Mouse (Mus musculus) frontal cortex, postnatal 36 days (tissue): Measurements from ENCODE around the gene Zfp523.

Experiments
- DNase-seq, 2 experiments: peaks; one replicate each; pipeline ENCODE4 v3.0.0; 2022; ENCODE audit warnings: low spot score in 2 of 2

The Zfp523 gene

DNA sequence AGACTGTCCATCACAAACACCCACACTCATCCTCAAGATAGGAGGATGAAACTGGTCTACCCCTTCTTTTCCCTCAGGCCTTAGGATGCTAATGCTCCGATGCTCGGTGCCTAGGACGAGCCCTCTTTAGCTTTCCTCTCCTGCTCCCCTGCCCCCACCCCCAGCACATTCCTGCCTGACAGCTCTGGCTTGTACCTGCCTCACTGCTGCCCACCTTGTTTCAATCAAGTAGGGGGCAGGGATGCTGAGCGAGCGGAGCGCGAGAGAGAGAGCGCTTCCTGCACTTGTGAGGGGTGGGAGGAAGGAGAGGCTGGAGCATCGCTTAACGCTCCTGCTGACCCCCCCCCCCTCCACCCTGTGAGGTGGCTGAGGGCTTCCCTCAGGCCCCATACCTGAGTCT is 16.6 kb upstream of the Zfp523 start:
- DNase-seq, result no peak

DNA sequence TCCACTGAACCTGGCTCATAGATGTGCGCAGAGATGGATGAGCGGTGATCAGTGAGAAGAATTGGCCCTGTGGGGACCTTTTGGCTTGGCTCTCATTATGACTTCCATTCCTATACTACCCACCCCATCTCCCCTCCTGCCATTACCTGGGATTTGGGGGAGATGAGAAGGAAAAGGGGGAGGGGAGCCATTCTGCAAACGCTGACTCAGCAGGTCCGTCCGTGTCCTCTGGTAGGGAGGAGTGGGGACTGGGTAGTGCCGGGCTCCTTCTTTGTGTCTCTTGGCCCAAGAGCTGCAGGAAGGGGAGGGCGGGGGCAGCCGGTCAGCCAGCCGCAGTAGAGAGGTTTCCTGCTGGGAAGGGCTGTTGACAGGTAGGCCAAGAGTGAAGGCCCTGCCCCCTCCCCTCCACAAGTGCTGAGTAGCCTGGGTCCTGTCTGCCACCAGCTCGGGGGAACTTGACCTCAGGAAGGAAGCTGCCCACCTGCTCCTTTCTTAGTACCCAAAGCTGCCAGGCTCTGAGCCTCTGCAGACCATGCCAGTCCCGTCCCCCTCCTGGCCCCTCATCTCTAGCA is 15.5 kb upstream of the Zfp523 start:
- DNase-seq, result no peak

DNA sequence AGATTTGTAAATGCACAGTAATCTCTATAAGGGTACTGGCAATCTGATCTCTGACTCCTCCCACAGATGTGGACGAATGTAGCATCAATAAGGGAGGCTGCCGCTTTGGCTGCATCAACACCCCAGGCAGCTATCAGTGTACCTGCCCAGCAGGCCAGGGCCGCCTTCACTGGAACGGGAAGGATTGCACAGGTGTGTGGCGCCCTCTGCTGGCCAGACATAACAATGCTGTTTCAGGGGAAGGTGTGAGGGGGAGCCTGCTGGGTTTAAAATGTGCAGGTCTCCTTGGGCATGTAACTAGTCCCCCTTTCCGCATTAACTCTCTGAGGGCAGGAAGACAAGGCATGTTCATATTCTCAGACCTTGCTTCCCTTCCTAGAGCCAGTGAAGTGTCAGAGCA is 13.3 kb upstream of the Zfp523 start:
- peak; percentile 77 to 84 for DNase-seq

DNA sequence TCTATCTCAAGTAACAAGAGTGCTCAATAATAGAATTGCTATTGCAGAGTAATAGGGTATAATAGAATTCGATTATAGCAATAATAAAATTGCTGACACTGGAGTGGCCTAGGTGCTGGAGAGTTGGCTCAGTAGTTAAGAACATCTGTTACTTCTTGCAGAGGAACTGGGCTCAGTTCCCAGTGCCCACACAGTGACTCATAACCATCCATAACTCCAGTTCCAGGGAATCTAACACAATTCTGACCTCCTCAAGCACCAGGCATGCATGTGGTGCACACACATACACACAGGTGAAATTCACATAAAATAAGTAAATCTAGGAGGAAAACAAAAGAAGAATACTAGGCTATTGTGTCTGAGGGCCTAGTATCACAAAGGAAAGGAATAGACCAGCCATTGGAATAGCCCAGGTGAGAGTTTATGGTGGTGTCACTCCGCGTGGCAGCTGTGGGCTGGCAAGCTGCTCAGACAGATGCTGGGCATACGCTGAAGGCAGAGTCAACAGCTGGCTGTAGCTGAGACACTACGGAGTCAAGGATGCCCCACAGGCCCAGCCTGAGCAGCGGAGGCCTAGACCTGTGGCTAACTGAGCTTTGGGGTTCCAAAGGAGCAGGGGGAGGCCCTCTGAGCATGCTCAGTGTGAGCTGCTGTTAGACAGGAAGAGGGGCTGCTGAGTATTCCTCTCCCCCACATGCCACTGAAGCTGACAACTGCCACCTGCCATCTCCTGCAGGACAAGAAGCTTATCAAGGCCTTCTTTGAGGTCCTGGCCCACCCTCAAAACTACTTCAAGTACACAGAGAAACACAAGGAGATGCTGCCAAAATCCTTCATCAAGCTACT is 6.2 kb upstream of the Zfp523 start:
- peak in 1 of 2 experiments; percentile 55 for DNase-seq

DNA sequence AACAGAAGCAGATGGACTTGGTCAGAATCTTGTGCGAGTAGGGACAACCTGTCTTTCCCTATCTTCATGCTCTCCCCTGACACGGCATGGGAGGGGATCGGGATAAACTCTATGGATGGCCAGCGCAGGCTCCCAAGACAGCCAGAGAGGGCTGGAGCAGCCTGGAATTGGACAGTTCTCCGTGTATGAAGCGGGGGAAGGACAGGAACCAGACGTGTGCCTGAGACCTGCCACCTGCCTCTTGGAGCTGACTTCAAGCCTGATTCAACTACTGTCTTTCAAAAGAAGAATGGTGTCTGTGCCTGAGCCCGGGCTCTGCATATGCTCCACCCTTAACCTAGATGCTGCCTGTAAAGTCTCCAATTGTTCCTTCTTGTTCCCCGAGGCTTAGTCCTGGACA is 4.2 kb upstream of the Zfp523 start:
- DNase-seq, result no peak

DNA sequence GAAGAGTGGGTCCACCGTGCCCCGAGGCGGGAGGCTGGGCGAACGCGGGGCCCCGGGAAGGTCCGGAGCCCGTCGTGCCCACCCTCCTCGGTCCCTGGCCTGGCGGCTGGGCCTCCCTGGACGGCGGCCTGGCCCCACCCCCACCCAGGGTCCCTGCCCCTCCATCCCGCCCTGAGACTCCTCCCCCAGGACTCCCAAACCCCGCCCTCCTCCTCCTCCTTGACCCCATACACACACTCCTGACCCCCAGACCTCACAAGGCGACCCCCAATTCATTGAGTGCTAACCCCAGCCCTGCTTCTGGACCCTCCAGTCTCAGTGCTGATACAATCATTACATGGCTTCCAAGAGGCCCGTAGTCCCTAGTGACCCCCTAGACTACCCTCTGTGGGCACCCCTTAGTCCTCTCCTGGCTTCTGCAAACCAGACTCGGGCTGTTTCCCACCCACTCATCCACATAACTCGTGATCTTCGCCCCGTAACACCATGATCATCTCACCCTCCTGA is 664 bp downstream of the Zfp523 start:
- DNase-seq, result no peak

DNA sequence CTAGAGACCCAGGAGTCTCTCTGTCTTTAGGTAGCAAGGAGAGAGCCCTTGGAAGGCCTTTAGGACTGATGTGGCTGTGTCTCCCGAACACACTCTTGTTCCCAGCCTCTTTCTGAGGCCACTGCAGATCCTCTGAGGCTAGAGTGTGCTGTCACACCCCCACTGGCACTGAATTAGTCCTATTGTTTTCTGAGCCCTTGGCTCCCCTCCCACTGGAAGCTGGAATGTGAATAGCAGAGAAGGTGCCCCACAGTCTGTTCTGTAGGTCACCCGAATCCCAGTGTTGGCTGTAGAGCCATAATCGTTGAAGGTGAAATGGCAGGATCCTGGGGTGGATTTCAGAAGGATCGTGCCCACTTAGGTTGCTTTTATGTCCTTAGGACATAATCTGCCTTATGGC is 3.4 kb downstream of the Zfp523 start:
- DNase-seq, result no peak

DNA sequence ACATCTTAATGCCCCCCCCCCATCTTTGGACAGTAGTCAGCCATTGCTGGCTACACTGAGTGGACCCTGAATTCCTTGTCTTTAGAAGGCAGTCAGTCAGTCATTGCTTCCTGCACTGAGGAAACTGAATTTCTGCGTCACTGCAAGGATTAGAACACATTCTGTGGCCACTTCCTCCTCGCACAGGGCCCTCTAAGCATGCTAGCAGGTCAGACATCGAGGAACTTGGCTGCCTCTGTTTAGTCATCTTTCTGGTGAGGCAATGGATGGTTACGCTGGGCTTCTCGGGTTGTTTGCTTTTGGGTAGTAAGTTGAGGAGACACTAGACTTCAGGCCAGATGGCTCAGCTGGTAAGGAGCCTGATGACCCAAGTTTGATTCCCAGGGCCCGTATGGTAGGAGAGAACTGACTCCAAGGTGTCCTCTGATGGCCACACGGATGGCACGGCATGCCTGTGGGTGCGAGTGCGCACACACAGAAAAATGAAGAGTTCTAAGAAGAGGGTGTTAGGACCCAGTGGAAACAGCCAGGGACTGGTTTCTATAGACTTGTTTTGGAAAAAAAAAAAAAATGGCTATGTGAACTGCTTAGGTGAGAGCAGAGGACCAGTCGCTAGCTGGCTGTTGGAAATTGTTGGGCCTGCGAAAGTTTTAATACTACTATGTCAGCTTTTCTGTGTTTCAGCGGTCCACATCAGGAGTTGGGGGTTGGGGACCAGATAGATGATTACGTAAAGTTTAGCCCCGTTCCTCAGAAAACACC is 4.0 kb downstream of the Zfp523 start:
- DNase-seq, result no peak

DNA sequence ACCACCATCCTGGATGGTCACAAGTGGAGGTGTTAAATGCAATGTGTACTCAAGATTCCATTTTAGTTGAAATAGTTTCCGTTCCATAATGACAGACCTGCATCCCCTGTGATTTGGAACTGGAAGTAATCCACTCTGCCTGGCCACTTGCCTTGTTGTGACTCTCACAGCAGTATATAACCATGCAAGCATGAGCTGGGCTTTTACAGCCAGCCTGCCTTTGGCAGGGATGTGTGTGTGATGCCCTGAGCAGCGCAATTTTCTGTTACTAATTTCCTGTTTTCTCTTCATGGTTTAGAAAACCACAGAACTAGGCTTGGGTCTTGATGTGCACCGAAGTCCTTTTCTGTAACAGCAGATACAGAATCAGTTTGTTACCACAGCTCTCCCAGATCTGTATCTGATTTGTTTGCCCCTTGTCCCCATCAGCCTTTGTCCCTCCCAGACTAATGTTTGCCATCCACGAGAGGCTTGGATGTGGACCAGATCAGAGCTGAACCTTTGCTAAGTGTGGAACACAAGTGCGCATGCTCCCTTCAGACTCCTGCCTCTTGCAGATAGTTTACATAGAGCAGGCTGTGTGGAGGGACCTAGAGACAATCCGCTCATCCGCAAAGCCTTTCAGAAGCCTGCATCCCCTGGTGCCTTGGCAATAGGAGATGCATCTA is 8.2 kb downstream of the Zfp523 start:
- DNase-seq, result no peak

DNA sequence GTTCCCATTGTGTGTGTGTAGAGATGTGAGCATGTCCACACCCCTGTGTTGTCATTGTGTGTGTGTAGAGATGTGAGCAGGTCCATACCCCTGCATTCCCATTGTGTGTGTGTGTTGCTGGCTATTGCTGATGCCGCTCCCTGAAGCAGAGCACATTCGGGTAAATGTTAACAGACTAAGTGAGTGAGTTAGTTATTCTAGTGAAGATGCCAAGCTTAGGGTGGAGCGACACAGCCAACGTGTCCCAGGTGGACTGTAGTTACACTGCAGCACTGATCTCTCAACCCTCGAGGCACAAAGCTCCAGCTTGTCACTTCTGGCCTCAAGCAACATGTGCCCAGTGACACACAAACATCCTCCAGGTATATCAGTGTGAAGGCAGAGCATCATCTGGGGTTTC is 11.4 kb downstream of the Zfp523 start:
- no peak for DNase-seq

DNA sequence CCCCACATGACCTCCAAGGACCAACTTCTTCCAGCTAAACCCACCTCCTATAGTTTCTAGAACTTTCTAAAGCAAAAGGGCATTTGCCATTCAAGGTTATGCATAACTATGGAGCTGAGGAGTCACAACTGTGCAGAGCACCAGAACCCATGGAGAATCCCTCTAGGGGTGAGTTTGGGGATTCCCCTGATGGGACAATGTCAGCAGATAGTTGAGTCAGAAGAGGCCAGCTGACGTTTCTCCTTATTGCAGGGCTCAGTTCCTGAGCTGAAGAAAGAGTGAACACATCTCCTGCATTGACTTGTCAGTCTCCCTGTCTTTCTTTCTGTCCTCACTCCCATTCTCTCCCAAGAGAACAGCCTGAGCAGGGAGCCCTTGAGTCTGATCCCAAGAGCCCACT is 15.8 kb downstream of the Zfp523 start:
- DNase-seq, result no peak

DNA sequence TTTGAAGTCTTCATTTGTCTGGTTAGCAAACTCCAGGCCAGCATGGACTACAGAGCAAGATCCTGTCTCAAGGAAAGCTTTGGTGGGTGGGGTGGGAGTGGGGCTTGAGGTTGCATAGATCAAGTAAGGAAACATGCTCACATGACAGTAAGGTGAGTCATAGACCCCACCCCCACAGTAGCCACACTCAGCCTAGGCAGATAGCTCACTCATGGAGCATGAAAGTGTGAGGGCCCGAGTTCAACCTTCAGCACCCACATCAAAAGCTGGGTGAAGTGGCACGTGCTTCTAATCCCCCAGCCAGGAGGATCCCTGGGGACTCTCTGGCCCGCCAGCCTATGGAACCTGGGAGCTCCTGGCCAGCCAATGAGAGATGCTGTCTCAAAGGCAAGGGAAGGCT is 16.6 kb downstream of the Zfp523 start:
- DNase-seq, result no peak

DNA sequence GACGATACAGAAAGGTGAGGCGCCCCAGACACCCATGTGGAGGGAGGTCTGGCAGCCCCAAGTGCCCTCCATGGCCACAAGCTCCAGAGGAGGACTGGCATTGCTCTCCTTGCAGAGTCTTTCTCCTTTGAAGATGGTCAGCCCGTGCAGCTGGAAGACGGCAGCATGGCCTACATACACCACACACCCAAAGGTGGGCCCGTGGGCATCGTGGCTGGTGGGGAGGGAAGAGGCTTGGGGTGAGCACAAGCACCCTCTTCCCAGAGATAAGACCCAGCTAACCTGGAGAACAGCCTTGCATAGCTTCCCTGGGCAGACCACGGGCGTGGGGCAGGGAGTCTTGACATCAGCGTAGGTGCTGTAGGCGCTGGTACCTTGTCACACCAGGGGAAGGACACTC is 18.1 kb downstream of the Zfp523 start:
- DNase-seq, result no peak

DNA sequence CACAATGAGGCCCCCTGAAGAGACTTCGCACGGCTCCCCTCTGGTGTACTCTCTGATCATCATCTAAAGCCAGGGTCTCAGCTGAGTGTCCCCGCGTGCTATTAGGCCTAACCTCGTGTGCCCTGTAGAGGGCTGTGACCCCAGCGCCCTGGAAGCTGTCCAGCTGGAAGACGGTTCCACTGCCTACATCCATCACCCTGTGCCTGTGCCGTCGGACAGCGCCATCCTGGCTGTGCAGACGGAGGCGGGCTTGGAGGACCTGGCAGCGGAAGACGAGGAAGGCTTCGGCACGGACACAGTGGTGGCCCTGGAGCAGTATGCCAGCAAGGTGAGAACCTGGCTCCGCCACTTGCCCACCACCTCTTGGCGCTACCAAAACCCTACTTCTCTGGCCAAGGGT is 20.7 kb downstream of the Zfp523 start:
- no peak for DNase-seq

DNA sequence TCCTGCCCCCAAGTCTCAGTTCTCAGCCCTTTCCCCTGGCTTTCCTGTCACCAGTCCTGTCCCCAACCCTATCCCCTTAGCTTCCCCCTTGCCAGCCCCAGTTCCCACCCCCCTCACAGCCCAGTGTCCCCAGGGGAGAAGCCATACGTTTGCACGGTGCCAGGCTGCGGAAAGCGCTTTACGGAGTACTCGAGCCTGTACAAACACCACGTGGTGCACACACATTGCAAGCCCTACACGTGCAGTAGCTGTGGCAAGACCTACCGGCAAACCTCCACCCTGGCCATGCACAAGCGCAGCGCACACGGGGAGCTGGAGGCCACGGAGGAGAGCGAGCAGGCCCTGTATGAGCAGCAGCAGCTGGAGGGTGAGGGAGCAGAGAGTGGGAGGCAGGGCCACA is 25.1 kb downstream of the Zfp523 start:
- no peak for DNase-seq

DNA sequence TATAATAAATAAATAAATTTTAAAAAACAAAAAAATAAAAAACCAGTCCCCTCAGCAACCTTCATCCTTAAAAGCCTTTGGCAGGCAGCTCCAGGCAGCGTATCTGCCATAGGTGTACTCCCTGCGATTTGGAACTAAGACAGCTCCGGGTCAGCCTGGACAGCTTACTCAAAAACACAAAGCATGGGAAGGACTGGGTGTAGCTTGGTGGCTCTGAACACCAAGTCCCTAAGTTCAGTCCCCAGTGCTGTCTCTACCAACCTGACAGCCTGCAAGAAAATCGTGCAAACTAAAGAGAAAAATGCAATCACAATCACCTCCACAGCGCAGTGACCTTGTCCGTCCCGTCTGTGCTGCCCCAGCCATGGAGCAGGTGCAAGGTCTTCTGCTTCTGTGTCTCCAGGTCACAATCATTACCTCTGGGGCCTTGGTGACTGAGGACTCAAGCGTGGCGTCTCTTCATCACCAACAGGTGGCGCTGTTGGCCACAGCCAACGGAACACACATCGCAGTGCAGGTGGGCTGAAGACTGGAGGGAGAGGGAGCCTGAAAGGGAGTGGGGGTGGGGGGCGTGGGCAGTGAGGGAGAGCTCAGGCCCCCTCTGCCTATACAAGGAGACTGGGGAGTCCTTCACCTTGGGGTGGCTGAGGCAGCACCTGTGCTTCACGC is 27.3 kb downstream of the Zfp523 start:
- peak; percentile 26 to 45 for DNase-seq

DNA sequence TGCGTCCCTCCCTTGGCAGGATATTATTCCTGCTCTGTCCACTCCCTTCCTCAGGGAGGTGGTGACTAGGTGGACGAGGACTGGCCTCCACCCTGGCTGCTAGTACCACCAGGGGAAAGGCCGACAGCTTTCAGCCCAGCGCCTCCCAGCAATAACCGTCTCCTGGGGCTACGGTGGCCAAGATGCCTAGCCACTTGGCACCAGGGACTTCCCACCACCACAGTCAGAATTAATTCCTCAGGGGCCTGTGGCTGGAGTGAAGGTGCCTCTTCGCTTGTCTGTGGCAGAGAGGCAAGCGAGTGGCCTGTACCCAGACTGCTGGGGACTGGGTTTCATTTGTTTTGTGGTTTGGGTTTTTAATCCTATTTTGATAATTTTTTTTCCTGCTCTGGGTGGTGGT is 28.5 kb downstream of the Zfp523 start:
- DNase-seq, result no peak

DNA sequence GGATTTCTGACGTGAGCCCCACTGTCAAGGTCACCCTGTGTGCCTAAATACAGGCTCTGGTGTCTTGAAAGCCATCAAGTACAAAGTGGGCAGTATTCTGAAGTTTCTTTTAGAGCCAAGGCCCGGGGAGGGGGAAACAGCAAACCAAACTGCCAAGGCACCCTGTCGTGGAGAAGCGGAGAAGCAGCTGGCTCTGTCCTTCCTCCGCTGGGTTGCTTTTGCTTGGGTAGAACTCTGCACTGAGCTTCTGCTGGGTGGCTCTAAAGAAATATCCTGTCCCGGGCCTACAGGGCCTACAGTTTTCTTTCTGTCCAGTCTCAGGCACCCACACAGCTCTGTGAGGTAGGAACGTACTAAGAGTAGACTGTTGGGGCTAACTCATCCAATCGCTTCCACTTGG is 30.2 kb downstream of the Zfp523 start:
- DNase-seq, result no peak

DNA sequence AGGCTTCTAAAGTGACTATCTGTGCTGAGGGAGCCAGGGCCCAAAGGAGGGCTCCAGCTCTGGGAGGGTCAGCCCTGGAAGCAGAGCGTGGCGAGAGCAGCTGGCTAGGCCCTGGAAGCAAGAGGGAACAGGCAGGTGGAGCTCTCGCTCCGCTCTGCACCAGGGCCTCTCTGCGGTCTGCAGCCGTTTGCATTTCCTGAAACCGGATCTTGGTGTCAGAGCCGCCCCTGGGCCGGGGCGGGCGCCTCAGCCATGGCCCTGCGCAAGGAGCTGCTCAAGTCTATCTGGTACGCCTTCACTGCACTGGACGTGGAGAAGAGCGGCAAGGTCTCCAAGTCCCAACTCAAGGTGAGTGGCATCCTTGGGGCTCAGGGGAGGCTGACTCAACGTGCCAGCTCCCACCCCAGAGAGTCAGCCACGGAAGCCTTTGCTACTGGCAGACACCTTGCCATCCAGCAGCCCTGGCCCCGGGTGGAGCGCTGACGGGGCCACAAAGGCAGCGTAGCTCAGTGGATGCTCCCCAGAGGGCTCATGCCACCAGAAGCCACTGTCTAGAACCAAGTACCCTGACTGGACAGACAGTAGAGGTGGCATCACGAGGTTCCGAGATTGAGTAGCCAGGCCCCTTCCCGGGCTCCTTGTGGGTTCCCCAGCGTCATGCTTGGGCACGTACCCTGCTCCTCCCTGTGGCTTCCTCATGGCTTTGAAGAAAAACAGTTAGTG is 30.8 kb downstream of the Zfp523 start, which contains the start of gene Def6:
Gene Def6 (plus strand): TSS at position 188 of the 723 bp plus-strand sequence.
- peak in 1 of 2 experiments; percentile 24 for DNase-seq

DNA sequence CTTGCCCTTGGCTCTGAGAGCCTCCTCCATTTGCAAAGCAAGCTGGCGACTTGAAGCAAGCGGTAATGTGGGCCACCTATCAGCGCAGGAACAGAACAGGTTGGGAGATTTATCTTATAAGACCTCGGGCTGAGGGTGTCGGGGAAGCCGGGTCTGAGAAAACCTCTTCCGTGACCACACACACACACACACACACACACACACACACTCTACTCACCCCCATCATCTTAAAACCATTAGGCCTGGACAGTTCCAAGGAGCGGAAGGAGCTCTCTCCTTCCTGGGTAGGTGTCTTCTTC is 31.3 kb downstream of the Zfp523 start:
- no peak for DNase-seq
